Mouse (Mus musculus): ENCODE results near the gene Ism2. TPM values are rescaled to one million over a fixed set of nuclear protein-coding genes. Genes with fewer than 3 reads are reported as not detected.
A peak's percentile ranks its signal among the peaks of the same experiment; 100 is the strongest.
"Not testable (repeated sequence)": the region's sequence is repeated elsewhere in the genome, so short reads cannot be mapped to it uniquely, and the experiment has no call there.

Gene Ism2
- polyA plus RNA-seq, 1 experiment from 2014 or later = 0.92 TPM

DNA sequence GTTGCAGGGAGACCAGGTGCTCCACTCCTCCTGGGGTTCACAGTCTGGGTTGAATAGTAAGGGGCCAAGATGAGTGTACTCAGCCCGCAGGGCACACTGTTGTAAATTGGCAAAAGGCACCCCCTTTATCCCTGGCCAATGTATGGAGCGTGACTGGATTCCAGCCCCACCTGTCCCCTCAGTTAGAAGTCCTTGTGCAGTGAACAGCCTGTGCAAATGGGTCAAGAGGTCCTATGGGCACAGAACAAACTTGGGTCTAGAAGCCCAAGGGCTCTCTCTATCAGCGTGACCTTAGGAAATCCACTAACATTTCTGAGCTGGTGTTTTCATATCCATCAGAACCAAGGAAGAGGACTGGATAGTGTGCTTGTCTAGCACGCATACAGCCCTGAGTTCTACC, 16.8 kb downstream of the Ism2 start:
- Histone ChIP-seq H3K9ac (ENCODE audit: low read length) (no peak overlapping the region), H3K9me3 (ENCODE audit: control insufficient read depth, low read length) (peaks cover under 1% of the 10 kb centered on the region; the same call in 1 of the 2 replicates), H3K27me3 (ENCODE audit: control insufficient read depth, insufficient read depth, low read depth, low read length) (no peaks in the 10 kb centered on the region), H3K4me3 (ENCODE audit: low read length) (no peak overlapping the region), H3K27ac (ENCODE audit: low read length) (no peak overlapping the region), H3K36me3 (ENCODE audit: control insufficient read depth, insufficient read depth, low read length) (no peaks in the 10 kb centered on the region), H3K4me2 (ENCODE audit: low read depth, low read length) (no peak overlapping the region), H3K4me1 (replicated peaks; ENCODE audit: control insufficient read depth, insufficient read depth, low read length) (peaks cover 8% of the 10 kb centered on the region)
- WGBS = 89% methylated on average over 4 of the region's 4 CpGs
- ATAC-seq (ENCODE audit: low read depth) = no peak

DNA sequence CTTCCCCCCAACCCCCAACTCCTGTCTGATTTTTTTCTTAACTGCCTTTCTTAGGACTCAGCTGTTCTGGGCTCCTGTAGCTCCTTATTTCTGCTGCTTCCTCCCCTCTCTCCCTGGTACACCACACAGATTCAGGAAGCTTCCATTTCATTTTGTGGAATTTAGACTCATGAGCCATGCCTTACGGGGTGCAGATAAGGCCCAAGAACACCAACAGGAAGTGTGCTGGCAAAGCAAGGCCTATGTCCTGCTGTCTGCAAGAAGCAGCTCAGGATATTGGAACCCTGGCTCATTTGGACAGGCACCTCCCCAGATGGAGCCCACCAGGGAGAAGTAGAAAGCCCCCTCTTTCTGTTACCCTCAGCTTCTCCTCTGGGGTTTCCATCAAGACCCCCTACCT, 17.7 kb downstream of the Ism2 start:
- H3K27ac ChIP-seq (ENCODE audit: low read length) = no peak overlapping the region
- H3K9me3 ChIP-seq (ENCODE audit: control insufficient read depth, low read length) = no peaks in the 10 kb centered on the region
- H3K4me2 ChIP-seq (ENCODE audit: low read depth, low read length) = no peak overlapping the region
- no peak overlapping the region for H3K9ac ChIP-seq (ENCODE audit: low read length)
- H3K4me3 ChIP-seq (ENCODE audit: low read length) = no peak overlapping the region
- no peak for ATAC-seq (ENCODE audit: low read depth)
- WGBS = 70% methylated on average over 1 of the region's 1 CpGs
- H3K27me3 ChIP-seq (ENCODE audit: control insufficient read depth, insufficient read depth, low read depth, low read length) = no peaks in the 10 kb centered on the region
- peaks cover 8% of the 10 kb centered on the region for H3K4me1 ChIP-seq (replicated peaks; ENCODE audit: control insufficient read depth, insufficient read depth, low read length)
- H3K36me3 ChIP-seq (ENCODE audit: control insufficient read depth, insufficient read depth, low read length) = no peaks in the 10 kb centered on the region

DNA sequence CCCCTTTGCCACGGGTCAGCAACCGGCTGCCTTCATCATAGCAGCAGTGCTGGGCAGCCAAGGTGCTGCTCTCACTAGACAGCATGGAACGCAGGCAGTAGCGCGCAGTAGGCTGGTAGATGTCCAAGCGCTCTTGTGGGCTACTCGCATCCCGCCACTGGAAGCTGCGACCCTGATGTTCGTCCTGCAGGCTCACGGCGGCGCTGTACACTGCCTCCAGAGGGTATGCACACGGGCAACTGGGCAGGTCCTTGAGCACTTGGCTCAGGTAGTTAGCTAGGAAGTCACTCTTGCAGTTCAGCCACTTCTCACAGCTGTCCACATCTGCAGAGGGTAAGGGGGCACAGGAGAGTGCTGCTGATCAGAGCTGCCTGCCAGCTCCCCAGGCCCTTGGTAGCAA, 19.6 kb downstream of the Ism2 start:
- 55% methylated on average over 14 of the region's 14 CpGs for WGBS
- ATAC-seq (ENCODE audit: low read depth) = no peak

DNA sequence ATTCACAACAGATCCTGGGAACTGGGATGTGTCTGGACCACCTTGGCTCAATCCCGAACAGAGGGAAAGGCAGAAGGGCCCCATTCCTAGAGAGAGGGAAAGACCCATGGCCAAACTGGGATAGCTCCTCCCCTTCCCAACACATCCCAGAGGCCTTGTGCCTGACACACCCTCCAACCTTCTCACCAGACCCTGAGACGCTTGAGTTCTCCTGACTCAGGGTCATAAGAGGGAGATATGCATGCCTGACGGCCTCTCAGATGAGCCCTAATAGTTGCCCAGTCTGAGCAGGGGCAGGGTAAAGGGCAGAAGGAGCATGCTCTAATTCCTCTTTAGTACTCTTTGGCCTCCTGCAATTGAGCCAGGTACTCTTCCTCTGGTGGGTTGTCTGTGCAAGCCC, 20.2 kb downstream of the Ism2 start:
- 24% methylated on average over 3 of the region's 3 CpGs for WGBS
- Histone ChIP-seq H3K9ac (ENCODE audit: low read length) (no peak overlapping the region), H3K9me3 (ENCODE audit: control insufficient read depth, low read length) (no peaks in the 10 kb centered on the region), H3K27me3 (ENCODE audit: control insufficient read depth, insufficient read depth, low read depth, low read length) (no peaks in the 10 kb centered on the region), H3K4me2 (ENCODE audit: low read depth, low read length) (no peak overlapping the region), H3K27ac (ENCODE audit: low read length) (no peak overlapping the region), H3K36me3 (ENCODE audit: control insufficient read depth, insufficient read depth, low read length) (peaks cover 14% of the 10 kb centered on the region), H3K4me3 (ENCODE audit: low read length) (no peak overlapping the region), H3K4me1 (replicated peaks; ENCODE audit: control insufficient read depth, insufficient read depth, low read length) (peaks cover 3% of the 10 kb centered on the region)
- no peak for ATAC-seq (ENCODE audit: low read depth)

More for the DNA sequence above, 19.6 kb downstream of the Ism2 start:
- H3K36me3 ChIP-seq (ENCODE audit: control insufficient read depth, insufficient read depth, low read length) = peaks cover 13% of the 10 kb centered on the region
- H3K9me3 ChIP-seq (ENCODE audit: control insufficient read depth, low read length) = no peaks in the 10 kb centered on the region
- H3K4me3 ChIP-seq (ENCODE audit: low read length) = no peak overlapping the region
- H3K4me2 ChIP-seq (ENCODE audit: low read depth, low read length) = no peak overlapping the region
- no peaks in the 10 kb centered on the region for H3K27me3 ChIP-seq (ENCODE audit: control insufficient read depth, insufficient read depth, low read depth, low read length)
- H3K27ac ChIP-seq (ENCODE audit: low read length) = no peak overlapping the region
- no peak overlapping the region for H3K9ac ChIP-seq (ENCODE audit: low read length)
- peaks cover 5% of the 10 kb centered on the region for H3K4me1 ChIP-seq (replicated peaks; ENCODE audit: control insufficient read depth, insufficient read depth, low read length)

DNA sequence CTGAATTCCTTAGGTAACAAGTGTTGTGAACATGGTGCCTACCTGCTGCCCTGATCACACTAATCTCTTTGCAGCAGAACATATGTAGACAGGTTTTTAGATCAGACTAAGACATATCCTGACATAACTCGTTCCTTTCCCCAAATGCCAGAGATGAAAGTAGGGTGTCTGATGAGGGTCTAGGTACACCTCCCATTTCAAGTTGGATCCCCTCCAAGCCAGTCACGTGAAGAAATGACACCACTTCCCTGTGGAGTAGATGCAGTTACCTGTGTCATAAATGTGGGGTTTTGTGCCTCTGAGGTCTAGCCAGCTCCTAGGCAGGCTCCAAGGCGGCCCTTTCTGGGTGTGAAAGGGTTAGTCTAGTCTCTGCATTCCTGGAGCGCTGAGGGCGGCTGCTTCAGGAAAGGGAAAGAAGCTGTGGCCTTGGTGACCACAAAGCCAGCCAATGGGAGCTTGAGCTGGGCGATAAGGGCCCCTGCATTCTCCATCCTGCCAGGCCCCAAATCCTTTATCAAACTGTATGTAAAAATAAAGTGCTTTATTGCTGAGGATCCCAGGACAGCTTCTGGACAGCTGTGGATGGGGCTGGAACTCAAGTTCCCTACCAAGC, 21.3 kb downstream of the Ism2 start:
- H3K27me3 ChIP-seq (ENCODE audit: control insufficient read depth, insufficient read depth, low read depth, low read length) = no peaks in the 10 kb centered on the region
- H3K4me2 ChIP-seq (ENCODE audit: low read depth, low read length) = no peak overlapping the region
- H3K9ac ChIP-seq (ENCODE audit: low read length) = no peak overlapping the region
- H3K4me1 ChIP-seq (replicated peaks; ENCODE audit: control insufficient read depth, insufficient read depth, low read length) = peaks cover 3% of the 10 kb centered on the region
- H3K36me3 ChIP-seq (ENCODE audit: control insufficient read depth, insufficient read depth, low read length) = peaks cover 24% of the 10 kb centered on the region
- no peak overlapping the region for H3K4me3 ChIP-seq (ENCODE audit: low read length)
- peak; percentile 80 for ATAC-seq (ENCODE audit: low read depth)
- no peak overlapping the region for H3K27ac ChIP-seq (ENCODE audit: low read length)
- 10% methylated on average over 6 of the region's 6 CpGs for WGBS
- no peaks in the 10 kb centered on the region for H3K9me3 ChIP-seq (ENCODE audit: control insufficient read depth, low read length)

DNA sequence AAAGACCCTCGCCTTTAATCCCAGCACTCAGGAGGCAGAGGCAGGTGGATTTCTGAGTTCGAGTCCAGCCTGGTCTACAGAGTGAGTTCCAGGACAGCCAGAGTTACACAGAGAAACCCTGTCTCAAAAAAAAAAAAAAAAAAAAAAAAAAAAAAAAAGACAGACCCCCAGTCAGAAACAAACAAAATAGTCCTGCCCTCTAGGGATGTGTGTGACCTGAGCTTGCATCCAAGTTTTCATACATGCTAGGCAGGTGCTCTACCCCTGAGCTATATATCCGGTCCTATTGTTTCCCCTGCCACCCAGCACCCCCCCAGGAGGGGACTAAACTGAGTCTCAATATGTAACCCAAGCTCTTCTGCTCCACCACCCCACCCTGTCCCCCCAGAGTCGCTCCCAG, 22.3 kb downstream of the Ism2 start:
- not testable (repeated sequence) for H3K9me3 ChIP-seq (ENCODE audit: control insufficient read depth, low read length); ATAC-seq (ENCODE audit: low read depth)

DNA sequence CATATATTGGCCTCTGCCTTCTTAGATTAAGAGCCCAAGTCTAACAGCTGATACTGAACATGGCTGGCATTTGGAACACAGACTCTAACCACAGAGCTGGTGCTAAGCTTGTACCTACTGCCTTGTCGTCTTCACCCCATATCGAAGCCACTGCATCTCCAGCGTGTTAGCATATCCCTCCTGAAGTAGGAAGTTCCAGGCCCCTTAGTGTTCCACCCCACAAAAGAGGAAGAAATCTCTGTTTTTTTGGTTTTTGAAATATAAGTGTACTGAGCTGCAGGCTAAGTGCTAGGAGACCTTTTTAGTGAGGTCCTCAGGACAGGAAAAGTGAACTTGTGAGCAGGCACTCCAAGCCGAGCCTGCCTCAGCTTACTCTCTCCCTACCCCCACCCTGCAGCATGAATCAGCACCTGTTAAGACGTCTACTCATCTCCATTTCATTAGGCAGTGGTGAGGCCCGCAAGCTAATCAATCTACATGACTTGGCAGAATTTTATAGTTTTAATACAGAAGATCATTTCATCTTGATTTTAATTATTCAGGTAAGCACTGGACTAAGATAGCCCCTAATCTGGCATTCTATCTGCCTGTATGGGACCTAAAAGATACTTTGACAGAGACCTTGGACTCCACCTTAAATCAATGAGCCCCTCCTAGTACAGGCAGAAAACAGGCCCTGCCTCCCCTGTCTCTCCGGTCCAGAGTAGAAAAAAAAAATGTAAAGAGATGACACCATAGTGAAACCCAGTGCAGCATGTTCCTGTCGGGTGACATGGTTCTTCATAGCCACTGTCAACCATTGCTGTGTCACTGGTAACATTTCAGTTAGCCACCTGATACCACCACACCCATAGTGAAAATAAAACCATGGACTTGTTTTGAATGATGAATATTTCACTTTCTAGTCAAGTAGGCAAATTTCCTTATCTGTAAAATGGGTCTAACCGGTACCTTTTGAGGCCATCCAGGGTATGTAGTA, 24.4 kb downstream of the Ism2 start:
- H3K4me3 ChIP-seq (ENCODE audit: low read length) = no peak overlapping the region
- H3K4me2 ChIP-seq (ENCODE audit: low read depth, low read length) = no peak overlapping the region
- H3K27ac ChIP-seq (ENCODE audit: low read length) = no peak overlapping the region
- no peak overlapping the region for H3K9ac ChIP-seq (ENCODE audit: low read length)
- peaks cover 3% of the 10 kb centered on the region for H3K4me1 ChIP-seq (replicated peaks; ENCODE audit: control insufficient read depth, insufficient read depth, low read length)
- H3K27me3 ChIP-seq (ENCODE audit: control insufficient read depth, insufficient read depth, low read depth, low read length) = no peaks in the 10 kb centered on the region
- 83% methylated on average over 9 of the region's 9 CpGs for WGBS
- no peak for ATAC-seq (ENCODE audit: low read depth)
- H3K36me3 ChIP-seq (ENCODE audit: control insufficient read depth, insufficient read depth, low read length) = peaks cover 46% of the 10 kb centered on the region
- H3K9me3 ChIP-seq (ENCODE audit: control insufficient read depth, low read length) = no peaks in the 10 kb centered on the region

More for the DNA sequence above, 22.3 kb downstream of the Ism2 start:
- not testable (repeated sequence) for H3K4me2 ChIP-seq (ENCODE audit: low read depth, low read length); H3K27me3 ChIP-seq (ENCODE audit: control insufficient read depth, insufficient read depth, low read depth, low read length); H3K9ac ChIP-seq (ENCODE audit: low read length); H3K27ac ChIP-seq (ENCODE audit: low read length); H3K4me3 ChIP-seq (ENCODE audit: low read length); H3K4me1 ChIP-seq (replicated peaks; ENCODE audit: control insufficient read depth, insufficient read depth, low read length)
- peaks cover 33% of the 10 kb centered on the region for H3K36me3 ChIP-seq (ENCODE audit: control insufficient read depth, insufficient read depth, low read length)
- WGBS = 75% methylated on average over 4 of the region's 4 CpGs

DNA sequence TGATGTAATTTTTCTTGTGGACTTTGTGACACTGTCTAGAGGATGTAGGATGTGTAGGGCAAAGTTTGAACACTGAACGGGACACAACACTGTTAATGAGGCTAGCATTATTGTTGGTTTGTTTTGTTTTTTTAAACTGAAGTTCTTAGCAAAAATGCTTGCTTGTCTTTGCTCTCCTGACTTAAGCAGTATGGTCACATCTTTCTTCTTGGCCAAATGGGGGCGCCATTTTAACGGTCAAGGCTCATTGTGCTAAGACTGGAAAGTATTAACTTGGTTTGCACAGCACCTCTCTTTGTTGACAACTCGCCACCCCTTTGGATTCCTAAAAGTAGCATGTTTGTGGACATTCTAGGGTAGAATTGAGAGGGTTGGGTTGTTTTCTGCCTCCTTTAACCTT, 31.8 kb downstream of the Ism2 start:
- Histone ChIP-seq H3K4me2 (ENCODE audit: low read depth, low read length) (peak overlapping the region; percentile 87), H3K9ac (ENCODE audit: low read length) (peak overlapping the region; percentile 96), H3K9me3 (ENCODE audit: control insufficient read depth, low read length) (no peaks in the 10 kb centered on the region), H3K4me1 (replicated peaks; ENCODE audit: control insufficient read depth, insufficient read depth, low read length) (peaks cover 14% of the 10 kb centered on the region), H3K27me3 (ENCODE audit: control insufficient read depth, insufficient read depth, low read depth, low read length) (no peaks in the 10 kb centered on the region), H3K36me3 (ENCODE audit: control insufficient read depth, insufficient read depth, low read length) (peaks cover 29% of the 10 kb centered on the region), H3K4me3 (ENCODE audit: low read length) (peak overlapping the region; percentile 96), H3K27ac (ENCODE audit: low read length) (no peak overlapping the region)
- ATAC-seq (ENCODE audit: low read depth) = no peak
- 13% methylated on average over 4 of the region's 4 CpGs for WGBS

DNA sequence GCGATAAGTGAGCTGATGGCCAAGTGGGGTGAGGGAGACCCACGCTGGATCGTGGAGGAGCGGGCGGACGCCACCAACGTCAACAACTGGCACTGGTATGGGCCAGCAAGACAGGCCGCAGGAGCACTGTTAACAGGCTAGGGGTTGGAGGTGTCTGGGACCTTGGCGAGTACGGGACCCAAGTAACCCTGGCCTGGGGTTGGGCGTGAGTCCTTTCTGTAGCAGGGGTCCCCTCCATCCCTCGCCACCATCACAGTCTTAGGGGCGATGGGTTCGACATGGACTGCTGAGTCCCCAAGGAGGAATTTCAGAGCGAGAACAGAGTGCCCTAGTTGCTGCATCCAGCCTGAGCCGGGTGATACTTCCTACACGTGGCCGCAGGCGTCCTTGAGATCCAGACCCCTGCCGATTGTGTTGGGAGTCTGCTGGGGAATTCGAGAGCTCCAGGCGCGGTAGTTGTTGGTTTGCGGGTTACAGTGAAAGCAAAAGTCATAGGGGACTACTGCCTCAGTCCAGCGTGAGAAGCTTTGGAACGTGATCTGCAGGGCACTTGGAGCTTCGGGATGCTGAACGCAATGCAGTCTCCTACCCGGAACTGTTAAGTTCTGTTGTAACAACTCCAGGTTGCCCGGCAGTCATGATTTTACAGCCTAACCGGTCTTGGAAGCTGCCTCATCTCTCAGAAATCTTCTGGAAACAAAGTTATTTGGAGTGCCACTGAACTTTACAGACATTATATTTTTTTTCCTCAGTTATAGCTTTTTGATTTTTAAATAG, 32.5 kb downstream of the Ism2 start:
- no peaks in the 10 kb centered on the region for H3K9me3 ChIP-seq (ENCODE audit: control insufficient read depth, low read length)

More for the DNA sequence above, 32.5 kb downstream of the Ism2 start:
- H3K9ac ChIP-seq (ENCODE audit: low read length) = peak overlapping the region; percentile 96
- H3K27ac ChIP-seq (ENCODE audit: low read length) = peak overlapping the region; percentile 92
- peak overlapping the region; percentile 87 for H3K4me2 ChIP-seq (ENCODE audit: low read depth, low read length)
- WGBS = under 1% methylated on average over 31 of the region's 31 CpGs
- peaks cover 26% of the 10 kb centered on the region for H3K36me3 ChIP-seq (ENCODE audit: control insufficient read depth, insufficient read depth, low read length)
- ATAC-seq (ENCODE audit: low read depth) = peak; percentile 56
- peaks cover 14% of the 10 kb centered on the region for H3K4me1 ChIP-seq (replicated peaks; ENCODE audit: control insufficient read depth, insufficient read depth, low read length)
- H3K27me3 ChIP-seq (ENCODE audit: control insufficient read depth, insufficient read depth, low read depth, low read length) = no peaks in the 10 kb centered on the region
- H3K4me3 ChIP-seq (ENCODE audit: low read length) = peak overlapping the region; percentile 96
